ENCODE assay signal across 9 mouse cellular contexts in the genomic region with DNA sequence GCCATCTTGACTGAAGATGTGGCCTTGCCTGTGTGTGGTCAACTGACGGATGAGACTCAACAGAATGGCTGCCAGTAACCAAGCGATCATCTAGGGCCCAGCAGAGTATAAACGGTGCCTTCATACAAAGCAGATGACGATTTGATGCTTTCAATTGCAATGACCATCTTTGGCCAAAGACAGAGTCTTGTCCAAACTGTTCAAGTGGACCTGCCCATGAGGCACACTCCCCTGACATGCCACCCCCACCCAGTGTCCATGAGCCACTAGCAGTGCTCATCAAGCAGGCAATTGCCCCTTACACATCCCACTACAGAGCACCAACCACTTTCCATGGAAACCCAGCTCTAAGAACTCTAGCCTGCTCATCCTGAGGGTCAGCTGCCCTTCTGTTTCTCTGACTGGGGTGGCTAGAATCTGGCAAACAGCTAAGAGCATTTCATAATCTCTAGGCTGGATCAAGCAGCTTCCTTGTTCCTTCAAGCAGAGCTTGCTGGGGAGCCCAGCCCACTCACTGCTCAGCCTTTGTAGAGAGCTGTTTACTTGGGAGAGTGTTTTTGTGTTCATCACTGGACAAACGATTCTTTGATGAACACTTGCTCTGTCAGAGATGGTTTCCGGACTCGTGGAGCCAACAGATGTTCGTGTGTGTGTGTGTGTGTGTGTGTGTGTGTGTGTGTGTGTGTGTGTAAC.
A peak's percentile ranks its signal among the peaks of the same experiment; 100 is the strongest.
DNase-seq lines count a peak whose midpoint lies in the region; ATAC-seq and TF ChIP-seq lines count a peak whose summit lies in the region.
"Had no signal": no experiment of that assay in that cellular context is flagged by ENCODE, and none has a peak within 500 bp of the region (broad histone marks: within the 10 kb centered on the region; RNA-seq: fewer than 3 reads in every experiment).

No protein-coding gene starts in this region.

- no peak overlapping the region for H3K9ac ChIP-seq in lung, embryonic 16.5 days (ENCODE audit: low read length)
- H3K9ac ChIP-seq in forebrain, embryonic 16.5 days (replicated peaks; ENCODE audit: low read depth, low read length) = no peak overlapping the region
- H3K9ac ChIP-seq: midbrain, embryonic 13.5 days had no signal

- no peak overlapping the region for H3K4me3 ChIP-seq in lung, embryonic 16.5 days (ENCODE audit: low read length)
- no peak overlapping the region for H3K4me3 ChIP-seq in lung, adult 2 months (replicated peaks; ENCODE audit: extremely low read depth, low read depth, low read length)
- H3K4me3 ChIP-seq in forebrain, embryonic 16.5 days (replicated peaks; ENCODE audit: low read length) = no peak overlapping the region
- H3K4me3 ChIP-seq: midbrain, embryonic 13.5 days had no signal

- WGBS in lung, embryonic 16.5 days = 73% methylated on average over 8 of the region's 8 CpGs
- 61% methylated on average over 8 of the region's 8 CpGs for WGBS in lung, adult 2 months
- 66% methylated on average over 8 of the region's 8 CpGs for WGBS in forebrain, embryonic 16.5 days

- no peak for TF ChIP-seq CTCF in lung, adult 2 months (IDR thresholded peaks at IDR 0.05; ENCODE audit: insufficient read depth, low read length)

- no peaks in the 10 kb centered on the region for H3K4me1 ChIP-seq in lung, embryonic 16.5 days (replicated peaks; ENCODE audit: control insufficient read depth, insufficient read depth, low read length)
- 0 out of 2 replicates have a peak, but pooled peaks cover 2% of the 10 kb centered on the region for H3K4me1 ChIP-seq in lung, adult 2 months (ENCODE audit: control insufficient read depth, insufficient read depth, low read length)
- peaks cover 12% of the 10 kb centered on the region for H3K4me1 ChIP-seq in forebrain, embryonic 16.5 days (replicated peaks; ENCODE audit: control insufficient read depth, insufficient read depth, low read length)

- DNase-seq in heart, adult 8-10 months (ENCODE audit: low spot score) = peak; percentile 45
- no peak for DNase-seq in heart, postnatal 4 days
- no peak for DNase-seq in lung, adult 2 months
- peak; percentile 57 for DNase-seq in gastrocnemius, postnatal 25 days
- DNase-seq: kidney, postnatal 25 days had no signal

- no peak for TF ChIP-seq POLR2A in lung, adult 2 months (IDR thresholded peaks at IDR 0.05; ENCODE audit: borderline replicate concordance, extremely low read depth, low read depth, low read length)

- ATAC-seq in lung, embryonic 16.5 days (ENCODE audit: low read depth) = peak; percentile 39; the same call in 1 of the 2 replicates
- ATAC-seq in megakaryocyte, adult 5-6 weeks (ENCODE audit: poor library complexity, severe bottlenecking) = peak; percentile 83
- no peak for ATAC-seq in forebrain, embryonic 16.5 days
- ATAC-seq: midbrain, embryonic 13.5 days had no signal

- H3K27me3 ChIP-seq in lung, embryonic 16.5 days (ENCODE audit: control insufficient read depth, insufficient read depth, low read depth, low read length) = no peaks in the 10 kb centered on the region
- no peaks in the 10 kb centered on the region for H3K27me3 ChIP-seq in forebrain, embryonic 16.5 days (replicated peaks; ENCODE audit: control insufficient read depth, insufficient read depth, low read length)
- H3K27me3 ChIP-seq: midbrain, embryonic 13.5 days had no signal

- H3K4me2 ChIP-seq in lung, embryonic 16.5 days (ENCODE audit: low read depth, low read length) = no peak overlapping the region
- H3K4me2 ChIP-seq in forebrain, embryonic 16.5 days (ENCODE audit: low read length) = no peak overlapping the region
- H3K4me2 ChIP-seq: midbrain, embryonic 13.5 days had no signal

- no peaks in the 10 kb centered on the region for H3K36me3 ChIP-seq in lung, embryonic 16.5 days (ENCODE audit: control insufficient read depth, insufficient read depth, low read length)
- no peaks in the 10 kb centered on the region for H3K36me3 ChIP-seq in forebrain, embryonic 16.5 days (ENCODE audit: control insufficient read depth, insufficient read depth)
- H3K36me3 ChIP-seq: midbrain, embryonic 13.5 days had no signal

- no peak overlapping the region for H3K27ac ChIP-seq in lung, embryonic 16.5 days (ENCODE audit: low read length)
- H3K27ac ChIP-seq in forebrain, embryonic 16.5 days (ENCODE audit: low read length) = no peak overlapping the region
- H3K27ac ChIP-seq: midbrain, embryonic 13.5 days had no signal

- no peaks in the 10 kb centered on the region for H3K9me3 ChIP-seq in lung, embryonic 16.5 days (ENCODE audit: control insufficient read depth, low read length)
- H3K9me3 ChIP-seq in forebrain, embryonic 16.5 days (ENCODE audit: control insufficient read depth, low read length) = no peaks in the 10 kb centered on the region
- H3K9me3 ChIP-seq: midbrain, embryonic 13.5 days had no signal

Comparison
In these comparisons a context has a peak if more than half of its experiments do, and no peak if none do; other contexts are left out.
1. DNase-seq: peak in heart, adult 8-10 months (single experiment) and gastrocnemius, postnatal 25 days (single experiment); none in heart, postnatal 4 days (single experiment) and lung, adult 2 months (single experiment).